Mouse (Mus musculus) CD4-positive naive resting alpha-beta T cell, adult 76 days (primary cell): ENCODE results near the gene Sgf29. TPM values are rescaled to one million over a fixed set of nuclear protein-coding genes. Genes with fewer than 3 reads are reported as not detected.

ENCODE experiments used
- total RNA-seq: library from RNA; stranded (reverse); gene quantifications from one replicate; pipeline ENCODE4 v1.2.4, GENCODE M21; 2023

The Sgf29 gene
- total RNA-seq: 58.8 TPM

DNA sequence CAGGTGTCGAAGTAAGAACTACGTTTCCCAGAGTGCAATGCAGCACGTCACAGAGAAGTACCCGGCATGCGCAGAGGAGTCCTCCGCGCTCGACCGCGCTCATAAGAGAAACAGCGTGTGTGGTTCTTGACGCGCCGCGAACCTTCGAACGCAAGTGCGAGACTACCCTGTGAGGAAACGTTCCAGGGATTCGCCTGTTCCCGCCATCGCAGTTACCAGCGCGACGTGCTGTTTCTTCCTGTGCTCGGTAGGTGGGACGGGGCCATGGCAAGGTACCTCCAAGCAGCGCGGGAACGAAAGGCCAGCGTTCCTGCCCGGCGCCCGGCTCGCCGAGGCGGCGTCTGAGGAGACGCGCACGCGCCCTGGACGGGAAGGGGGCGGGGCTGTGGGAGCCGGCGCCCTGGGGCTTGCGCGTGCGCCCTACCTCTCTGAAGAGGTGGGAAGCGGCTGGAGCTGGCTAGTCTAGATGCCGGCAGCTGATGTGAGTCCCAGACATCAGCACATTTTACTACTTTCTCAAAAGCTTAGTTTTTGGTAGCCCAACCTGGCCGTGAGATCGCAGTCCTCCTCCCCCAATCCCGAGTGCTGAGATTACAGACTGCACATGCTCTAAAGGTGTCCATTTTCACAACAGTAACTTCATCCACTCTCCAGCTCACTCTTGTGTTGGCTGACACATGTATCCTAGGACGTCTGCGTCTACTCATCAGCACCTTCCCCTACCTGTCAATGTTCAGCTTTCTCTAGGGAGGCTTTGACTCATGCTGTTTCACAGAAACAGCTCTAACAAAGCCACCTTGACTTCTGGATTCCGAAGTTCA lies at the start of gene Sgf29:
Gene Sgf29, plus strand, starts transcription at position 79 of the 821 bp plus-strand sequence.

DNA sequence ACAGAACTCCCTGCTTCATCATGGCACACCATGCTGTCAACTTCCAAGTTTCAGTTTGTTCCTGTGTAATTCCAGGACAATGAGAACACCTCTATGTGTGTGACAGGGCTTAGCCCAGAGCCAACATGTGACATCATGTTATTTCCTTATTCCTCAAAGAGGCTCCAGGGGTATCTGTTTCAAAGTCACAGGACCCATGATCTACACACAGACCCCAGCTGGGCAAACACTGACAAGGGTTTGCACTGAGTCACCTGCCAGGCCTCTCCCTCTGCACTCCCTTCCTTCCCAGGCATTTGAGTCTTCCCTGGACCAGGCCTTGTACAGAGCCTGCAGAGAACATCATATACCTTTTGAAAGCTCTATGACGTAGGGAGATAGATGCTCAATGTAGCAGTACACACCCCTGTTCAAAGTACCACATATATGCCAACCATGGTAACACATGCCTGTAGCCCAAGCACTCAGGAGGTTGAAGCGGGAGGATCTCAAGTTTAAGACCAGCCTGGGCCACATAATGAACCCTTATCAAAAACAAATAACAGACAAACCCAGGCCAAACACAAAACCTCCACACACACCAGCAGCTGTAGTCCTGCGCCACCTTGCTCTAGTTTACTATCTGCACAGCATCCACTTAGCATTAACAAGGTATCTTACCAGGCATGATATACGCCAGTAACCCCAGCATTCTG lies 18.1 kb upstream of the Sgf29 start, which contains the start of gene Nupr1:
Gene Nupr1, minus strand, starts transcription at position 38 of the 695 bp plus-strand sequence.

DNA sequence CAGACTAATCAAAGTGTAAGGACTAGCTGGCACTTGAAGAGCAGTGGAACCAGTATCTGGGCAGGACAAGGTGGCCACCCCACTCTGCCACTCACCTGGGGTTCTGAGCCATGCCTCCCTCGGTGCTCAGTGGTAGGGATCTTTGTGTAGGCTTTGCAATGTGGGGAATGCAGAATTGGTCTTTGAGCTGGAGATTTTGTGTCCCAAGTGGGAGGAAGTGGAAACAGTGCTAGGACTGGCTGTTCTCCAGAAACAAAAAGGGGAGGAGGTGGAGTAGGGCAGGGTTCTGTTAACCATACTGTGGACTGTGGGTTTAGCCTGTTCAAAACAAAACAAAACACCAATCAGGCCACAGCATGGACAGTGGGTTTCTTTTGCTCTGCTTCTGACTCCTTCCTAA lies 27.1 kb downstream of the Sgf29 start, which contains the start of gene Sult1a1:
Gene Sult1a1, minus strand, starts transcription at position 226 of the 400 bp plus-strand sequence.

DNA sequence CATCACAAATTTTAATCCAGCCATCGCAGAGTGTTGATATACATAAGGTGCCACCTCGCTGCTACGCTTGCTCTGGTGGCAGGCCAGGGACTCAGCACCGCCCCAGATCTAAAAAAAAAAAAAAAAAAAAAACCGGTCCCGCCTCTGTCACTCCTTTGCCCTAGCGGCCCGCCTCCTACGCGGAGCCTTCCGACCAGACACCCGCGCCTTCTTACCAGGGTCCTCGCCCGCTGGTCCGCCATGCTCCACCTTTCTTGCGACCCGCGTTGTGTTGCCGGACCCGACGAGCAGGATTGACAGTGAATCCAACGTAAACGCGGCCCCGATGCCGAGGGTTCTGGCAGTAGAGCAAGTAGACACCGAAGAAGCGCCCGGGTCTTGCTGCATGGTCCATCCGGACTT lies 46.1 kb downstream of the Sgf29 start, which contains the start of gene Bola2:
Gene Bola2, plus strand, starts transcription at position 192 of the 402 bp plus-strand sequence.

DNA sequence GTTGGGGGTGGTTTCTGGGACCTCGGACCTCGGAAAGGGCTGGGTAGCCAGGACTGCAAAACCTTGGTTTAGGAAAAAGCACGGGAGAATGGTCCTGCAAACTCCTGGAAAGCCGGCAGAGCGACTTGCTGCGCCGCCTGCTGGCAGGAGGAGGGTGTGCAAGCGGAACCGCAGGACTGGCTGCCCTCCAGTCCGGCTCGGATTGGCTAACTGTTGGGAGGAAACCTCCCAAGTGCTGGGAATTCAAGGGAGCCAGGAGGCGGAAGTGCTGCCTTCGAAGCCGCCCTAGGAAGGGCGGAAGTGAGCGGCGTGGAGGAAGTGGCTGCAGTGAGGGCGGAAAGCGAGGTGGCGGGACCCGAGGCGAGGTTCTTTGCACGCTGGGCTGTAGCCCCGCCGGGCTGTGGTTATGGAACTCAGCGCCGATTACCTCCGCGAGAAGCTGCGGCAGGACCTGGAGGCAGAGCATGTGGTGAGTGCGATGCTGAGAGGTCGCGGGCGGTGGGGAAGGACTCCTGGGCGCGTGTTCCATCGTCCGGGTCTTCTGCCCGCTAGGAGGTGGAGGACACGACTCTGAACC lies 46.6 kb downstream of the Sgf29 start, which contains the start of gene Slx1b:
Gene Slx1b, minus strand, starts transcription at position 154 of the 577 bp plus-strand sequence.

DNA sequence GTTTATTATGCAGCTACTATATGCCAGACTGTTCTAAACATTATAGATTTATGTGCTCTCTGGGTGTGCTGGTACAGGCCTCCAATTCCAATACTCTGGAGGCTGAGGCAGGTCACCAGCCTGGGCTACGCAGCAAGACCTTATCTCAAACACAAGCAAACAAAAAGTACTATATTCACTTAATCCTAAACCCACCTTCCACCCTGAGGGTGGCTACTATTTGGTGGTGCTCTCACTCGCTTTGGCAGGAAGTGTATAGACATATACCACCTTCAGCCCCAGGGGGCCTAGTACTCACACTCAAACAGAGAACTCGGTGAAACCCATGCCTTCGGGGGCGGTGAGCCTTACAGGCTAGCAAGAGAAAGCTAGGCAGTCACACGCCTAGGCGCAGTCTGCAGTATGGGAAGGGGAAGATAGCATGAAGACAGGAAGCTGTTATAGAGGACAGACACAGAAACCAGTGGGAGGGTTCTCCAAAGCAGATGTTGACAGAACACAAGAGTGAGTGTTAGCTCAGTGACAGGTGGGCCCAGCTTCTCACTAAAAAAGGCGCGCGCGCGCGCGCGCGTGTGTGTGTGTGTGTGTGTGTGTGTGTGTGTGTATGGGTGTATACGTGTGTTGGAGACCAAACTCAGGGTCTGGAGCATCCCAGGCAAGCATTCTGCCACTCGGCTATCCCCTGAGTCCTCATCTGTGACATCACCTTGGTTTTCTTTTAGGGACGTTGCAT lies 58.5 kb downstream of the Sgf29 start, which contains the start of gene Coro1a:
Gene Coro1a, minus strand, starts transcription at position 346 of the 733 bp plus-strand sequence.

Other genes starting within 250 kb of the Sgf29 start
- 69.0 TPM for gene Cd19, start 234.4 kb upstream of the Sgf29 start, total RNA-seq
- gene Rabep2, start 220.6 kb upstream of the Sgf29 start, total RNA-seq: 44.7 TPM
- 1.1 TPM for gene Atp2a1, start 186.2 kb upstream of the Sgf29 start, total RNA-seq
- gene Sh2b1, start 173.9 kb upstream of the Sgf29 start, total RNA-seq: 78.7 TPM
- gene Tufm, start 161.9 kb upstream of the Sgf29 start, total RNA-seq: 39.3 TPM
- 217 TPM for gene Atxn2l, start 145.9 kb upstream of the Sgf29 start, total RNA-seq
- gene Eif3c, start 82.9 kb upstream of the Sgf29 start, total RNA-seq: 106 TPM
- gene Apobr, start 64.4 kb upstream of the Sgf29 start, total RNA-seq: 4.6 TPM
- 90.5 TPM for gene Cln3, start 63.5 kb upstream of the Sgf29 start, total RNA-seq
- gene Il27, start 54.4 kb upstream of the Sgf29 start, total RNA-seq: not detected
- not detected for gene Nupr1, start 18.4 kb upstream of the Sgf29 start, total RNA-seq
- gene Sult1a1, start 27.1 kb downstream of the Sgf29 start, total RNA-seq: 0.59 TPM
- 127 TPM for gene Bola2, start 46.1 kb downstream of the Sgf29 start, total RNA-seq
- 6.8 TPM for gene Slx1b, start 46.5 kb downstream of the Sgf29 start, total RNA-seq
- 1,152 TPM for gene Coro1a, start 58.5 kb downstream of the Sgf29 start, total RNA-seq
- 29.3 TPM for gene Mapk3, start 110.3 kb downstream of the Sgf29 start, total RNA-seq
- gene Gdpd3, start 117.0 kb downstream of the Sgf29 start, total RNA-seq: 2.6 TPM
- 256 TPM for gene Ypel3, start 127.6 kb downstream of the Sgf29 start, total RNA-seq
- 8.0 TPM for gene Tbx6, start 132.2 kb downstream of the Sgf29 start, total RNA-seq
- 239 TPM for gene Ppp4c, start 143.2 kb downstream of the Sgf29 start, total RNA-seq
- gene Fam57b, start 148.4 kb downstream of the Sgf29 start, total RNA-seq: not detected
- not detected for gene 4930451I11Rik, start 182.3 kb downstream of the Sgf29 start, total RNA-seq
- not detected for gene Doc2a, start 198.1 kb downstream of the Sgf29 start, total RNA-seq
- 24.4 TPM for gene Hirip3, start 212.7 kb downstream of the Sgf29 start, total RNA-seq
- gene Ino80e, start 213.1 kb downstream of the Sgf29 start, total RNA-seq: 60.5 TPM
- gene Taok2, start 235.4 kb downstream of the Sgf29 start, total RNA-seq: 72.3 TPM